Mouse (Mus musculus) left cerebral cortex, adult 2 months (tissue): ENCODE measurements around the gene Plscr2. TPM values are rescaled to one million over a fixed set of nuclear protein-coding genes. Genes with fewer than 3 reads are reported as not detected.
"Not testable (repeated sequence)": the region's sequence is repeated elsewhere in the genome, so short reads cannot be mapped to it uniquely, and the experiment has no call there.

Experiments used
- DNase-seq, 2 experiments: peaks; one replicate each; pipeline ENCODE4 v3.0.0; 2021 to 2022; ENCODE audit warnings: low spot score in 2 of 2, mixed read lengths in 1 of 2; ENCODE audit errors: extremely low spot score in 1 of 2
- H3K27ac ChIP-seq: fragments of 200-600 bp; 2 replicates; pipeline ENCODE4 v1.8.1; 2022
- H3K4me3 ChIP-seq: fragments of 200-600 bp; 2 replicates; pipeline ENCODE4 v1.8.1; 2022
- CTCF ChIP-seq: fragments of 200-600 bp; IDR thresholded peaks from 2 replicates; pipeline ENCODE4 v1.8.1; 2022; ENCODE audit warnings: antibody characterized with exemption, mild to moderate bottlenecking, moderate library complexity
- intact Hi-C: fragments of 180-260 bp; cut with DNase I; formaldehyde crosslinking; loops from one replicate; pipeline ENCODE4 v1.15.1; 2025
- total RNA-seq, 2 experiments: library from RNA; stranded (reverse); gene quantifications; 2 replicates each; pipeline ENCODE4 v1.2.3; 2021

The Plscr2 gene
- total RNA-seq, 2 experiments from 2014 or later, result 1.9 to 2.4 TPM

- TF ChIP-seq CTCF, result no peak
- Histone ChIP-seq H3K4me3 (no peak overlapping the region), H3K27ac (no peak overlapping the region)
- no peak for DNase-seq
- intact Hi-C loops, result no loop called here
Observed at GRCm38 (mm10) chr9:92280048-92280447, 4.6 kb downstream of the Plscr2 start.

- intact Hi-C loops, result no loop called here
- Histone ChIP-seq H3K4me3 (no peak overlapping the region), H3K27ac (no peak overlapping the region)
- no peak for DNase-seq
- no peak for TF ChIP-seq CTCF
Observed at GRCm38 (mm10) chr9:92282563-92283171, 7.3 kb downstream of the Plscr2 start.

- no peak for TF ChIP-seq CTCF
- no peak overlapping the region for H3K27ac ChIP-seq
- no peak overlapping the region for H3K4me3 ChIP-seq
- no peak for DNase-seq
- intact Hi-C loops, result no loop called here
Observed at GRCm38 (mm10) chr9:92289675-92290074, 14.3 kb downstream of the Plscr2 start.

GRCm38 (mm10) chr9:92292169-92292568, 16.8 kb downstream of the Plscr2 start:
- intact Hi-C loops, result no loop called here
- Histone ChIP-seq H3K27ac (no peak overlapping the region), H3K4me3 (no peak overlapping the region)
- no peak for TF ChIP-seq CTCF
- DNase-seq, result no peak

- intact Hi-C loops, result no loop called here
- DNase-seq, result no peak
- no peak for TF ChIP-seq CTCF
- Histone ChIP-seq H3K4me3 (no peak overlapping the region), H3K27ac (no peak overlapping the region)
Observed at GRCm38 (mm10) chr9:92292922-92293321, 17.5 kb downstream of the Plscr2 start.

GRCm38 (mm10) chr9:92293560-92294548, 18.5 kb downstream of the Plscr2 start:
- DNase-seq, result no peak
- intact Hi-C loops, result no loop called here
- Histone ChIP-seq H3K27ac (no peak overlapping the region), H3K4me3 (no peak overlapping the region)
- TF ChIP-seq CTCF, result no peak

GRCm38 (mm10) chr9:92298288-92298687, 22.9 kb downstream of the Plscr2 start:
- no peak for DNase-seq
- Histone ChIP-seq H3K27ac (no peak overlapping the region), H3K4me3 (no peak overlapping the region)
- no peak for TF ChIP-seq CTCF
- intact Hi-C loops, result no loop called here

GRCm38 (mm10) chr9:92301213-92301612, 25.8 kb downstream of the Plscr2 start:
- intact Hi-C loops, result no loop called here
- no peak overlapping the region for H3K27ac ChIP-seq
- TF ChIP-seq CTCF, result no peak
- H3K4me3 ChIP-seq, result no peak overlapping the region
- DNase-seq, result no peak

- Histone ChIP-seq H3K4me3 (no peak overlapping the region), H3K27ac (no peak overlapping the region)
- intact Hi-C loops, result no loop called here
- DNase-seq, result no peak
- TF ChIP-seq CTCF, result no peak
Observed at GRCm38 (mm10) chr9:92305075-92305474, 29.7 kb downstream of the Plscr2 start.

GRCm38 (mm10) chr9:92305620-92306220, 30.3 kb downstream of the Plscr2 start:
- Histone ChIP-seq H3K4me3 (no peak overlapping the region), H3K27ac (no peak overlapping the region)
- intact Hi-C loops, result no loop called here
- TF ChIP-seq CTCF, result no peak
- no peak for DNase-seq

- intact Hi-C loops, result no loop called here
- no peak for TF ChIP-seq CTCF
- DNase-seq, result no peak
- no peak within 1 kb of the TSS for H3K27ac ChIP-seq
- no peak within 1 kb of the TSS for H3K4me3 ChIP-seq
Observed at GRCm38 (mm10) chr9:92309077-92309476, 33.7 kb downstream of the Plscr2 start, which contains the start of gene 1700057G04Rik. TSS of gene 1700057G04Rik (plus strand) at chr9:92309377.

- H3K4me3 ChIP-seq, result no peak overlapping the region
- intact Hi-C loops, result no loop called here
- no peak for TF ChIP-seq CTCF
Observed at GRCm38 (mm10) chr9:92316791-92317190, 41.4 kb downstream of the Plscr2 start.

GRCm38 (mm10) chr9:92325936-92326335, 50.5 kb downstream of the Plscr2 start:
- intact Hi-C loops, H3K27ac ChIP-seq, H3K4me3 ChIP-seq, DNase-seq: not testable (repeated sequence)

More at GRCm38 (mm10) chr9:92316791-92317190, 41.4 kb downstream of the Plscr2 start:
- DNase-seq, result no peak
- no peak overlapping the region for H3K27ac ChIP-seq
